Mouse (Mus musculus) brain, adult 2 months (tissue): ENCODE measurements around the gene Cacna1s.

Experiments used
- DNase-seq: peaks from one replicate; pipeline ENCODE4 v3.0.0; 2011; ENCODE audit warnings: low read depth, low spot score

The Cacna1s gene

DNA sequence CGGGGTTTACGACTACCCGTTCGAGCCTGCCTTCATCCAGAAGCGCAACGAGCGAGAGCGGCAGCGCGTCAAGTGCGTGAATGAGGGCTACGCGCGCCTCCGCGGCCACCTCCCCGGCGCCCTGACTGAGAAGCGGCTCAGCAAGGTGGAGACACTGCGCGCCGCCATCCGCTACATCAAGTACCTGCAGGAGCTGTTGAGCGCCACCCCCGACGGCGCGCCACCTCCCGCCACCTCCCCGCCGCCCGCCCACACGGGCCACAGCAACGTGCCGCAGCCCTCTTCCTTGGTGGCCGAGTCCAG, 1.6 kb upstream of the Cacna1s start:
- peak; percentile 63 for DNase-seq

GRCm38 (mm10) chr1:136051465-136051864, 1.1 kb upstream of the Cacna1s start:
- DNase-seq, result peak; percentile 95

GRCm38 (mm10) chr1:136055771-136056170, 3.2 kb downstream of the Cacna1s start:
- DNase-seq, result peak; percentile 92

- DNase-seq, result no peak
Observed at GRCm38 (mm10) chr1:136058594-136058993, 6.0 kb downstream of the Cacna1s start.

GRCm38 (mm10) chr1:136061041-136061789, 8.7 kb downstream of the Cacna1s start:
- DNase-seq, result peak; percentile 86

DNA sequence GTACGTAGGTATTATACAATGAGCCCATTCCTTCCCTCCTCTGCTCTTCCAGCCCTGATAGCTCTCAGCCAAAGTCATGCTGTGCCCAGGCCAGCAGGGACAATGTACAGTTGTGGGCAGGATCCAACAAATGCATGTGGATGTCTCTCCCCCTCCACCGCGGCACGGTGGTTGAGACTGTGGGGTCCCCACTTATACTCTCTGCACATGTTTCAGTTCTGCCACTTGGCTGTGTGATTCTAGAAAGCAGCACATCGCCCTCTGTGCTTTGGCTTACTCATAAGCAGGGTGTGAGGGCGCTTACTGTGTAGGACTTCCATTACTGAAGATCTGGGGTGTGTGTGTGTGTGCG, 9.2 kb downstream of the Cacna1s start:
- DNase-seq, result peak; percentile 70

GRCm38 (mm10) chr1:136063991-136064390, 11.4 kb downstream of the Cacna1s start:
- DNase-seq, result peak; percentile 73

- no peak for DNase-seq
Observed at GRCm38 (mm10) chr1:136066621-136067020, 14.1 kb downstream of the Cacna1s start.

DNA sequence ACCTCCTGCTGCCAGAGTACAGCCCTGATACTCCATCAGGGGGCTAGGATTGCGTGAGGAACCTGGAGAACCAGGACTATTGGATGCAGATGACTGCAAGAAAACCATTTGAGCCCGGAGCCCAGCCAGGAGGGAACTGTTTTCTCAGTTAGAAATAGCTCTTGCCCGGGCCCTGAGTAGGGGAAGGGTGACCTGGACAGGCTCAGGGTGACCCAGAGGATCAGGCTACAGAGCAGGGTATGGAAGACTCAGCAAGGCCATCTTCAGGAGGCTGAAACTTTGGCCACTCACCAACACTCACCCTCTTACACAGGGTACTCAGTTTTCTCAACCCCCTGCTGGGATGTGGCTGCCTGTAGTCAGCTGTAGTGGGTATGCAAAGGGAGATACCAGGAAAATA, 15.0 kb downstream of the Cacna1s start:
- DNase-seq, result no peak

DNA sequence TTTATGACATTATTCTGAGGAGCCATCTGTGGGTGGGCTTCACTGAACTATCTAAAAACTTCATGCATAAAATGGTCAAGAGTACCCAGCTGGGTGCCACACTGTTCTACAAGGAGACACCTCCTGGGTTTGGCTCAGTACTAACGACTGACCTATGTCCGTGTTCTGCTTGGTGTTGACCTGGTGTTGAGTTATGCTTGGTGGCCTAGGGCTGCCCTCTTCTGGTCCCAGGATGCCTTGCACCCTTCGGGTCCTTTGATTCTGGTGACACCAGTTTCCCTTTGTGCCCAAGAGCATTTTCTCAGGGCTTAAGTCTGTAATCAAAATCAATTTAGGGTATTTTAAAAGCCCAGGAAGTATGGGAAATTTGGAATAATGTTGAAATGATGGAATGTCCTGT, 23.5 kb downstream of the Cacna1s start:
- DNase-seq, result peak; percentile 77

- DNase-seq, result peak; percentile 31
Observed at GRCm38 (mm10) chr1:136077656-136078055, 25.1 kb downstream of the Cacna1s start.

DNA sequence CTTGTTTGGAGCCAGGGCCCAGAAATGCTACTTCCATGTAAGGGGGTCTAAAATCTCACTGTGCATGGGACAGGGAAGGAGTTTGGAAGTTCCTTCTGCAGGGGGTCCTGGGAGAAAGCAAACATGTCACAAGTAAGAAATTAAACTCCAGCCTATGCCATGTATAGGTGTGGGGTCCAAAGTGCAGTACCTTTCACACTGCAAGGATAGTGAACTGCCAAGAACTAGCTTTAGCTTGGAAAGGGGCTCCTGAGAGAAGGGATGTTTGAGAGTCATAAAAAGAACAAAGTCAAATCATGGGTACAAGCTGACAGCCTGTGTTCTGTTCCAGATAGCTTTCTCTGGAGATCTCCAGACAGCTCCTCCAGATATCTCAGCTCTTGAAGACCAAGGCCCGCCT, 28.6 kb downstream of the Cacna1s start:
- DNase-seq, result no peak

GRCm38 (mm10) chr1:136085988-136086685, 33.6 kb downstream of the Cacna1s start:
- no peak for DNase-seq

- peak; percentile 72 for DNase-seq
Observed at GRCm38 (mm10) chr1:136089368-136090165, 37.0 kb downstream of the Cacna1s start.

- DNase-seq, result no peak
Observed at GRCm38 (mm10) chr1:136093726-136094125, 41.2 kb downstream of the Cacna1s start.

- DNase-seq, result no peak
Observed at GRCm38 (mm10) chr1:136094807-136095206, 42.3 kb downstream of the Cacna1s start.

DNA sequence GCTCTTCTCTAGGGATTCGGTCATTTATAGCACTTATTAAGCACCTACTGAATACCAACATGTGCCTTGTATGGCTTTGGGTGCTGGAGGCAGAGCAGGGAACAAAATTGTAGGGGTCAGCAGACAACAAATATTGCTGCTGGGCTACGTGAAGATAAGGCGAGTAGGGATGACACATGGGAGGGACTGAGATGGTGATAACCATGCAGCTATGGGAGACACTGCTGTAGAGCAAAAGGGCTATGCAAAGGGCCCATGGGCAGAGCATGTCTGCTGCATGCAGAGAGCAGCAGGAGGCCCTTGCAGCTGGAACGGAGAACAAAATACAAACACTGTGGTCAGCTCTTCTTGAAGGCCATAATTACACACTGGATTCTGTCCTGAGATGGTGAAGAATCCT, 49.5 kb downstream of the Cacna1s start:
- no peak for DNase-seq

GRCm38 (mm10) chr1:136102551-136102950, 50.0 kb downstream of the Cacna1s start:
- no peak for DNase-seq

- peak; percentile 39 for DNase-seq
Observed at GRCm38 (mm10) chr1:136102981-136103380, 50.4 kb downstream of the Cacna1s start.

DNA sequence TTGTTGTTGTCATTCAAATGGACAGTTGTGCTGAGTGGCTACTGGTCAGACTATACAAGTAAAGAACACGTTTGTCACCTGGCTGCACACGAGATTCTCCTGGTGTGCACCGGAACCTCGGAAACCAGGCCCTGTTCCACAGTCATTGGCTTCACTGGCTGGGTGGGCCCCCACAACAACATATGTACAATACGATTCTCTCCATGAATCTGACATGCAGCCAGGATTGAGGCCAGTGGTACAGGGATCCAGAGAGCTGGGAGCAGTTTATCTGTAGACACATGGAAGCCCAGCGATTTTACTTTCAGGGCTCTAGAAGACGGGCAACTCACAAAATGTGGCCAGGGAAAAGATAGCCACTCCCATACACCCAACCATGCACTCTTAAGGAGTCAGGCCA, 51.1 kb downstream of the Cacna1s start:
- no peak for DNase-seq

DNA sequence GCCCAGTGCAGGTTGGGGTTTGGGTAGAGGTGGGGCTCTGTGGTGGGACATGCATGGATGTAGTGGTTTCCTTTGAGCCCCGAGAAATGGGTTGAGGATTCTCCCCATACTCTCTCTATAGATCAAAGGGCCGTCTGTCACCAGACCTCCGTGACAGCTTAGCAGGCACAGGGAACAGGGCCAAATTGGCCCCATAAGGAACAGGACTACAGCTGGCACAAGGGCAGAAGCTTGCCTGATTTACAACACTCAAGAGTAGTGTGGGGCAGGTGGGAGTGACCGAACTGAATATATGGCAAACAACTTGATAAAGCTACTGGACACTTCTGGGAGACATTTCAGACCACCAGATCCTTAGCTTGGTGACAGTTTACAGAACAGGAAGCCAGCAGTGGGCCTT, 52.2 kb downstream of the Cacna1s start:
- no peak for DNase-seq

DNA sequence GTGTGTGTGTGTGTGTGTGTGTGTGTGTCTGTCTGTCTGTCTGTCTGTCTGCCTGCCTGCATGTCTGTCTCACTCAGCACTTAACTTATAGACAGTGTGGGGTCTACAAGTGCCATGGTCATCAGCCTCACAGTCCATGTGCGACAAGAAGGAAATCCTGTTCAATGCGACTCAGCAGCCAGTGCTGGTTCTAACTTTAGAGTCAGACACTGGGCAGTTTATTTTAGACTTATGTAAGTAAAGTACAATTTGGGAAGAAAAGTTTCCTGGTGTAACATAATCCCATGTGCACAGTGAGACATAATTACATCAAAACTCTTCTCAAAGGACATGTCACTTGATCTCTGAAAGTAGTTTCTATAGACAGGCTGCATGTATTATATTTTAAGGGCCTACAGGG, 56.9 kb downstream of the Cacna1s start:
- DNase-seq, result no peak

DNA sequence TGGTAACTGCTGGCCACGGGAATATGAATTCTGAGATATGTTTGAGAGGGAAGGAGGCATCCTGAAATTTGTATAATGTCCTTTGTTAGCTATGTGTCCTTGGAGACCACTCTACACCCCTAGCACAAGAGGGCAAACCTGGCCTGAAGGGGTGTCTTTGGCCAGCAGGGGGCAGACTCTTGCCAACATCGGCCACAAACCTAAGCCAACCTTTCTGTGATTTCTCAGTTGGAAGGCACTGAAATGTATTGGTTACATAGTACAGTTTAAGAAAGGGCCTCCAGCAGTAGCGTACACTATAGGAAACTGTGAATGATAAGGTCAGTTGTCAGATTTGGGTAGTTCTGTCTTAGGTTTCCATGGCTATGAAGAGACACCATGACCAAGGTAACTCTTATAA, 63.6 kb downstream of the Cacna1s start:
- DNase-seq, result peak; percentile 79
